Mouse (Mus musculus): ENCODE results near the gene Wdr90. TPM values are rescaled to one million over a fixed set of nuclear protein-coding genes. Genes with fewer than 3 reads are reported as not detected.

The Wdr90 gene
- total RNA-seq, 1 experiment from 2014 or later: 13.0 TPM

DNA sequence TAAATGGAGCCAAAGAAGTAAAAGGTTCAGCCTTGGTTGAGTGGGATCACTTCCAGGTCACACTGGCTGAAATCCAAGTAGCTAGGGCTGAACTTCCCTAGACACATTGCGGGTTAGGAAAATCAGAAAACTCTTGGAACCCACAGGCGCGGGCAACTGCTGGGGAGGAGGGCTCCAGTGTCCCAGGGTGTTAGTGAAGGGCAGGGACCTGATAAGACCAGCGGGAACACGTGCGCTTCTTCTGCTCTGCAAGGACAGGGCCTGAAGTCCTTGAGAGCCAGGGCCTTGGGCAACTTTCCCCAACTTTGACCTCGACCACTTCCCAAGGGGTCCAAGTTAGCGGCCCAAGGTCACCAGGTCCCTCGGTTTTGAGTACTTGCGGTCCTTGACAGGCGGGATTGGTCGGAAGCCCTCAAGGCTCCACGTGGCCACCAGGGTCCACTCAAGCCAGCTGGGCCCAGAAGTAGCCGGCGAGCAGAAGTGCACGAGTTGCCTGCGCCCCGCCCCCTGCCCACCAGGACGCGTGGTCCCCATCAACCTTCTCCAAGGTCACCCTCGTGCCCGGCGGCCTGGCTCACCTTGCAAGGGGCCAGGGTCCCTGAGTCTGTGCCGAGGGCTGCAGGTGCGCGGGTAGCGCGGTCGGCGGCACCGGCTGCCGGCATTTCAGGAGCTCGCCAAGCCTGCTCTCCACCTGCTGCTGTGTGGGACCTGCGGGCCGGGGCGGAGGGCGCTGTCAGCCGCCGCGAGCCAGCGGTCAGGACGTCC is 6.7 kb upstream of the Wdr90 start:
- peak; percentile 17 to 29; a peak in 2 of 4 replicates for ATAC-seq (replicated peaks in 1 of 2; ENCODE audit: insufficient read depth in 1 of 2, low FRiP score in 2 of 2, low TSS enrichment in 1 of 2, low read depth in 1 of 2, poor library complexity in 2 of 2, severe bottlenecking in 2 of 2)

DNA sequence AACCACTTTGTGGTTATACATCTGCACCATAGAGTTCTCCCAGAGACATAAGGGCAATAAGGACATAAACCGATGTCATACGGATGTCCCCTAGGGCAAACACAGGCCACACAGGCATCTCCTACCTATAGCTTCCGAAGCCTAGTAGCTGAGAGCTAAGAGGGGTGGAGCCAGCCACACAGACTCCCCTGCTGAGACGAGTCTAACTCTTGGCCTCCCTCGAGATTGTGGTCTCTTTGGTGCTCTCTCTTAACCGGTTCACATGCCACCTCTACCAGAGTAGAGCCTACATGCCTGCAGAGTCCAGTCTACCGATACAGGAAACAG is 6.2 kb upstream of the Wdr90 start:
- ATAC-seq (replicated peaks in 1 of 2; ENCODE audit: insufficient read depth in 1 of 2, low FRiP score in 2 of 2, low TSS enrichment in 1 of 2, low read depth in 1 of 2, poor library complexity in 2 of 2, severe bottlenecking in 2 of 2): peak in 1 of 2 experiments; percentile 14; a peak in 1 of 4 replicates

DNA sequence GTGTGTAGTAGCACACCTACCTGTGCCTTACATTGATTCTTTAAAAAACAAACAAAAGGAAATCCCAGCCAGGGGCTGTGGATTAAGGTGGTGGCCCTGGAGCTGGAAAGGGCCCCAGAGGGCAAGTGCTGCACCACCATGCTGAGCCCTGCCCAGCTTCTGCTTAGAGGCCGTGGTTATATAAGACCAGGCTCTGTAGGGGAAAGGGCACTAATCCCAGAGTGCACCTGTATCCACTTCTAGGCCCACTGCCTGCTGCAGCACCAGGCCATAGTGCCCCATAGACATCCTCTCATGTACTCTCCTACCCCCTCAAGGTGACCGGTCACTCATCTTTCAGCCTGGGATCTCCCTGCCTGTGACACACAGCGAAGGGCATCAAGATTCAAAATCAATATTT is 4.9 kb upstream of the Wdr90 start:
- no peak for ATAC-seq (replicated peaks in 1 of 2; ENCODE audit: insufficient read depth in 1 of 2, low FRiP score in 2 of 2, low TSS enrichment in 1 of 2, low read depth in 1 of 2, poor library complexity in 2 of 2, severe bottlenecking in 2 of 2)

DNA sequence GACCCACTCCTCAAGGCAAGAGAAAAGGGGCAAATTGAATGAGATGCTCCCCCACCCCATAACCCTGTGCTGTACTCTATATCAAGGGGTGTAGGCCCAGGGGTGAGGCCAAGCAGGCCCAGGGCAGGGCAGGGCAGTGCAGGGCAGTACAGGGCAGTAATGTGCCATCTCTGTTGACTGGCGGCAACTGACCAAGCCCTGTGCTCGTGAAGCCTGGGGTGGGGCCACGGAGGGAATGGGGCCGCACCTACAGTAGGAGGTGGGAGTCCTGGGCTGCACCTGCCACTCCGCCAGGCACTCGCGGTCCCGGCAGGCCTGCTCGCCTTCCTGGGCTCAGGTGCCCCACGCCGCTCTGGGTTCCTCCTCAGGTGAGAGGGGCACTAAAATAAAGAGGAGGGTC is 4.0 kb upstream of the Wdr90 start:
- ATAC-seq (replicated peaks in 1 of 2; ENCODE audit: insufficient read depth in 1 of 2, low FRiP score in 2 of 2, low TSS enrichment in 1 of 2, low read depth in 1 of 2, poor library complexity in 2 of 2, severe bottlenecking in 2 of 2): no peak

DNA sequence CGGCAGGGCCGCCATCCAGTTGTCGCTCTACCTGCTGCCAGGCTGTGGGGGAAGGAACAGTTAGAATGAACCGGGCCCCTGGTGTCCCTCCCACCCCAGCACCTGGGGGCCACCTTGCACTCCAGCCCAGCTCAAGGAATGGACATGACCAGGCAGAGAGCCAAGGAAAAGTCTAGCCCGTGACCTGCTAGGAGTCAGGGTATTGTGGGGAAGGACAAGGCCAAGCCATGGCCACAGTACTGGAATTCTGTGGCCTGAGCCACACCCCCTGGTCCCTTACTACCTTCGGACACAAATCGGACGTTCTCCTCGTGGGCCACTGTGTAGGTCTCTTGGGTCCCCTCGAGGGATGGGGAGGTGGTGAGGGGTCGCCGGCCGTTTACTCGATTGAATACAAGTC is 3.0 kb upstream of the Wdr90 start:
- no peak for ATAC-seq (replicated peaks in 1 of 2; ENCODE audit: insufficient read depth in 1 of 2, low FRiP score in 2 of 2, low TSS enrichment in 1 of 2, low read depth in 1 of 2, poor library complexity in 2 of 2, severe bottlenecking in 2 of 2)

DNA sequence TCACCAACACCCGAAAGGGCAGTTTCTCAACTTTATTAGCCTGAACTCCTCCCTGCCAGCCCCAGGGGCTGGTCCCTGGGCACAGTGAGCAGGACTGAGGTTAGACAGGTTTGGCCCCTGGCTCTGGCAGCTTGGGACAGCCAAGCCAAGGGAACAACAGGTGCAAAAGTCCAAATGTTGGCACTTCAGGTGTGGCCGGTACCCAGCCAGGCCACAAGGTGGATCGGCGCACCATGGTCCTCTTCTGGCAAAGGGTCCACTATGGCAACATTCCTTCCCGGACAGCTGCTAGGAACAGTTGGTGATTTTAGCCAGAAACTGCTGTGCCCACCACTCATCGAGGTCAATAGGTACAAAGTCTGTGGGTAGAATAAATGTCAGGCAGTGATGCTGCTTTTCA is 2.4 kb upstream of the Wdr90 start:
- no peak for ATAC-seq (replicated peaks in 1 of 2; ENCODE audit: insufficient read depth in 1 of 2, low FRiP score in 2 of 2, low TSS enrichment in 1 of 2, low read depth in 1 of 2, poor library complexity in 2 of 2, severe bottlenecking in 2 of 2)

DNA sequence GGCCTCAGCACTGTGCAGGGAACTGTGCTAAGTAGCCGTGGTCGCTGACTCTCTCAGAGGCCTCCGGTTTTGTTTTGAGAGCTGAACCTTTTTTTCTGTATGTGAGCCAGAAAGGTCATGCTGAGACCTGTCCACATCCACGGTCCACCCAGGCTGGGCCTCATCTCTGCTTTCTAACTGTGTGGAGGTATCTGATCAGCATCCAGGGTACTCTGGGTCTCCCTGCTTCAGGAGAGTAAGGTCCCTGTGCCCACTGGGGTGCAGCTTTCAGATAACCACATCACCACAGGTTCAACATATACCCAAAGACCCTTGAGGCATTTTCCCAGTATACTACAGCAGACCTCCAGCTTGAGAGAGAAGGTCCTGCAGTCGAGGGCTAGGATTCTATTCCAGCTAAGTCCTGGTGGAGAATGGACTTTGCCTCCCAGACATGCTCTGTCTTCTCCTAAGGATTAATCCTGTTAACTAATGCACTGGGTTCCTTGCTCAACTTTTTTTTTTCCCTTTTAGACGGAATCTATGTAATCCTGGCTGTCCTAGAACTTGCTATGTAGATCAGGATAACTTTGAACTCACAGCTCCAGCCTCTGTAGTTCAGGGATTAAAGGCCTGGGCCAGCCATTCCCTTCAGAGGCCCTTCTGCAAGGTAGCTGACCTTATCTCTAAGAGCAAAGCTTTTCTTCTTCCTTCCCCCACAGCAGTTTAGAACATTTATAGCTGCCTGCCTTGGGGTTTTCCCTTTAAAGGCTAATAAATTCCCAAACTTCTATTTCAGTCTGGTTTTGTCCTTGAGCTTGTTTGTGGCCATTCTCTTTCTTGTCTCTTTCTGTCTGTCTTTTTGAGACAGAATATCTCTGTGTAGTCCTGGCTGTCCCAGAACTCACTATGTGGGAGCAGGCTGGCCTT is 657 bp upstream of the Wdr90 start:
- ATAC-seq (replicated peaks in 1 of 2; ENCODE audit: insufficient read depth in 1 of 2, low FRiP score in 2 of 2, low TSS enrichment in 1 of 2, low read depth in 1 of 2, poor library complexity in 2 of 2, severe bottlenecking in 2 of 2): no peak

DNA sequence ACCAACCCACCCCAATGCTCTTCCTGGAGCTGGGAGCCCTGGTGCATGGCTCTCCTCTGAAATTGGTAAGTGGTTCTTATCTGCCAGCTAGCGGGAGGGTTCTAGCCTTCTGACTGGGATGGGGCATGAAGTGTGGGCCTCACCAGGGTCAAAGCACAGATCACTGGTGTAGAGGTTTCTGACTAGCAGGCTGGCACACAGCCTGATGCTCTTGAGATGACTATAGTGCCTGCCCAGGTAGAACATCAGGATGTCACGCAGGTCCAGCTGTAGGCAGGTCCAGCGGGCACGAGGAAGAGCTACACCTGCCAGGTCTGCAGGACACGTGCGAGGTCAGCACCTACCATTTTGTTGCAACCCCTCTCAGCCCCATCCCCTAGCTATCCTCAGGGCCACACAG is 1.1 kb downstream of the Wdr90 start:
- no peak for ATAC-seq (replicated peaks in 1 of 2; ENCODE audit: insufficient read depth in 1 of 2, low FRiP score in 2 of 2, low TSS enrichment in 1 of 2, low read depth in 1 of 2, poor library complexity in 2 of 2, severe bottlenecking in 2 of 2)

DNA sequence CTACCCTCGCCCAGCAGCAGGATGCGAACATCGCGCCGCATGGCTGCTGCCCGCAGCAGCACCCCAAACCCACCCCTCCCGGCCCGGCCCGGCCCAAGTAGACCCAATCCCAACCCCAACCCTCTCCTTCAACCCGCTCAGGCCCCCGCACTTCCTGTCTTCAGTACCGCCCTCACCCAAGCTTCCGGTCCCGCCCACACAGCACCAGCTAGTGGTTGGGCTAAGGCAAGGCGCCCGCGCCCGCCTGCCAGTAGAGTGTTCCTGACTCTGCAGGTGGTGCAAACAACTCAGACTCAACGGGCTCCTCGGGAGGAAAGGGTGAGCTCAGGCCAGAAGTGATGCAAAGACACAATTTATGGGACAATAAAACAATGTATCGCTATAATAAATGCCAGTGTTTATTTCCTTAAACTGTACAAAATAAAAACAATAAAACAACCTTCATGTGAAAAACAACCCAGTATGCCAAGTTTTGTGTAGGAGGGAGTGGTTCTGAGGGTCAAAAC is 16.9 kb downstream of the Wdr90 start, which contains the start of gene Rhot2:
Rhot2 (minus strand) TSS at position 456 of the 506 bp plus-strand sequence.
- peak; percentile 90 to 93 for ATAC-seq (replicated peaks in 1 of 2; ENCODE audit: insufficient read depth in 1 of 2, low FRiP score in 2 of 2, low TSS enrichment in 1 of 2, low read depth in 1 of 2, poor library complexity in 2 of 2, severe bottlenecking in 2 of 2)

DNA sequence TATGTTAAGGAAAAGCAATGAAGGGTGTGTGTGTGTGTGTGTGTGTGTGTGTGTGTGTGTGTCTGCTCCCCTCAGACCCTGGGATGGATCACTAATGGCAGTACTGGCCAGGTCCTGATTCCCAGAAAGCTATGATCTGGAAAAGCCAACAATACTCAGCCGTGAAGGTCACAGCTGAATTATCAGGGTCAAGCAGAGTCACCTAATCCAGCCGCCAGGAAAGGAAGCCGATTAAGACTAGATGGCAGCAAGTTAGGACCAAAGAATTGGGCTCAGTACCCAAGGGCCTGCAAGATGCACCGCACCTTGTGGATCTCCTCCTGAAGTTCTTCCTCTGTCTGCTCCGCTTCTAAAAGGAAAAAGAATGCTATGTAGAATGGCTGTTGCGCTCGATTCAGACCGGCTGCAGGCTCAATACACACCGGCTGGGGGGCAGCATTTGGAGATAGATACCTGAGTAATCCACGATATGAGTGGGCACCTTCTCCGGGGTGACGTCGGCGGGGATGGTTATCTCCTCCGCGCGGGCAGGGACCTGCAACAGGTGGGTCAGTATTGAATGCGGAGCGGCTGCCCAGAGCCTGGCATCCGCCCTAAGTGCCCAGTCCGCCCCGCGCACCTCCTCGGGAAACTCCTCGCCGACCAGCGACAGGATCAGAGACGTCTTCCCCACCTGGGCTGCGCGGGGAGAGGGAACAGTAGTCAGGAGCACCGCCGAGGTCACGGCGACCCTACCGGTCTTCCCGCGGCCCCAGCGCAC is 17.5 kb downstream of the Wdr90 start:
- no peak for ATAC-seq (replicated peaks in 1 of 2; ENCODE audit: insufficient read depth in 1 of 2, low FRiP score in 2 of 2, low TSS enrichment in 1 of 2, low read depth in 1 of 2, poor library complexity in 2 of 2, severe bottlenecking in 2 of 2)

DNA sequence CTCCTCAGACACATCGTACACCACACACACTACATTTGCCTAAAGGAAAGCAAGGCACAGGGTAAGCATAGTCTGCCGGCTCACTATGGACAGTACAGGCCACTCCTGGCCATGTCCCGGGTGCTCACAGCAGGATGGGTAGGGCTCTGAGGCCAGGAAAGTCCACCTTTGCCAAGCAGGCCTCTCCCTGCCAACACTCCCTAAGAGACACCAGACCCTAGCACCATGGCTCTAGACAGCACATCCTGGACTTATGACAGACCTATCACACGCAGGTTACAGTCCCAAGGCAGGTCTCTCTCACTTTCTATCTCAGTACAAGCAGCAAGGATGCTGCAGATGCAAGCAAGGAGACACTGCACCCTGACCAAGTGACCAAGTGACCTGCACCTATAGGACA is 18.2 kb downstream of the Wdr90 start:
- no peak for ATAC-seq (replicated peaks in 1 of 2; ENCODE audit: insufficient read depth in 1 of 2, low FRiP score in 2 of 2, low TSS enrichment in 1 of 2, low read depth in 1 of 2, poor library complexity in 2 of 2, severe bottlenecking in 2 of 2)

DNA sequence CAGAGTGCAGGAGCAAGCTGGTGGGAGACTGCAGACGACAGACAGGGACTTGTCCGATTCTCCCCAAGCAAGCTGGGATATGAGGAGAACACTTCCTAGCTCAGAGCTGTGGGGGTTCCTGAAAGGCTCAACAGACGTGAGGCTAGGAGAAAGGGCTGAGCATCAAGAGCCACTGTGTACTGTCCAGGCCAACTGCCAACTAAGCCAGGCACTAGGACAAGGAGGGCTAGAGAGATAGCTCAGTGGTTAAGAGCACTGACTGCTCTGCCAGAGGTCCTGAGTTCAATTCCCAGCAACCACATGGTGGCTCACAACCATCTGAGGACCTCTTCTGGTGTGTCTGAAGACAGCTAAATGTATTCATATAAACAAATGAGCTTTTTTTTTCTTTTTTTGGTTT is 18.8 kb downstream of the Wdr90 start:
- no peak for ATAC-seq (replicated peaks in 1 of 2; ENCODE audit: insufficient read depth in 1 of 2, low FRiP score in 2 of 2, low TSS enrichment in 1 of 2, low read depth in 1 of 2, poor library complexity in 2 of 2, severe bottlenecking in 2 of 2)

DNA sequence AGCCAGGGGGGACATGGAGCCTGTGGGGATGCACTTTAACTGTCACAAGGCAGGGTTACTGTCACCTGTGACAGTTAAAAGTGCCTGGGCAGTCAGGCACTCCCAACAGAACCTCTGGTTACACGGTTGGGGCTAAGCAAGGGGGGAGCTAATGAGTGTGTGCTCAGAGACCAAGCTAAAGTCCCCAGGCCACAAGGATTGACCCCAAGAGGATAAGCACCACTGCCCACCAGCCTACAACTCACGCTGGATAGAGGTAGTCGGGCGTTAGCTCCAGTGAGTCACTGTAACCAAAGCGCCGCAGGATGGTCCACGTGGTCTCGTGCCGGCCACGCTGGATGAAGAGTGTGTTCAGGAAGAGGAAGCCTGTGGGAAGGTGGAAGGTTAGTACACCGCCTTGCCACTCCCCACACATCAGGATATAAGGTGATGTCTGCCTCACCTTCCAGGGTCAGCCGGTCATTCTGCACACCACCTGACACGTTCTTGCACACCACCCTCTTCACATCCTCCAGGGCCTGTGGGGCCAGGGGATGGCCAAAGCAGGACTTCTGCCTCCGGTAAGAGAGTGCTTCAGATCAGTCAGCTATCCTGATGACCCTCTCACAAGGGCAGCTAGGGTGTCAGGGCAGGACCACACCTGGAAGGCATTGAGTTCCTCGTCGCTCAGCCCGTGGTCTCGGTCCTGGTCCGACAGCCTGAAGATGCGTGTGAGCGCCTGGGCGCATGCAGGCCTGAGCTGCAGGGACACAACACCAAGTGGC is 20.0 kb downstream of the Wdr90 start, which contains the start of gene Gm20683:
Gm20683 (minus strand) TSS at position 647 of the 764 bp plus-strand sequence.
- ATAC-seq (replicated peaks in 1 of 2; ENCODE audit: insufficient read depth in 1 of 2, low FRiP score in 2 of 2, low TSS enrichment in 1 of 2, low read depth in 1 of 2, poor library complexity in 2 of 2, severe bottlenecking in 2 of 2): no peak

DNA sequence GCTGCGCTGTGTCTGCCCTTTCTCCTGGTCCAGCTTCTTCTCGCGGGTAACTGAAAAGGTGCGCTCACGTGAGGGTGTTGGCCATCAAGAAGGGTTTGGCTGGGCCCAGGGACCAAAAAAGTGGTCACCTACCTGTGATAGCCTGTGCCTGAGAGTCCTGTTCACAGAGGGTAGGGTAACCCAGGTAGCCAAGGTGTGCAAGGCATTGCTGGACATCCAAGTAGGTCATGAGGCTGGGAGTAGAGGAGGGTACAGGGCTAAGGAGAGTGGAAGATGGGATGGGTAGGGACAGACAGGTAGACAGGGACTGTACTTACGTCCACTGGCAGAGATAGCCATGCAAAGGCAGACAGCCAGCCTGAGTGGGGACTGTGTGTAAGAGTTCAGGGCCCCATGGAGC is 20.8 kb downstream of the Wdr90 start:
- no peak for ATAC-seq (replicated peaks in 1 of 2; ENCODE audit: insufficient read depth in 1 of 2, low FRiP score in 2 of 2, low TSS enrichment in 1 of 2, low read depth in 1 of 2, poor library complexity in 2 of 2, severe bottlenecking in 2 of 2)

DNA sequence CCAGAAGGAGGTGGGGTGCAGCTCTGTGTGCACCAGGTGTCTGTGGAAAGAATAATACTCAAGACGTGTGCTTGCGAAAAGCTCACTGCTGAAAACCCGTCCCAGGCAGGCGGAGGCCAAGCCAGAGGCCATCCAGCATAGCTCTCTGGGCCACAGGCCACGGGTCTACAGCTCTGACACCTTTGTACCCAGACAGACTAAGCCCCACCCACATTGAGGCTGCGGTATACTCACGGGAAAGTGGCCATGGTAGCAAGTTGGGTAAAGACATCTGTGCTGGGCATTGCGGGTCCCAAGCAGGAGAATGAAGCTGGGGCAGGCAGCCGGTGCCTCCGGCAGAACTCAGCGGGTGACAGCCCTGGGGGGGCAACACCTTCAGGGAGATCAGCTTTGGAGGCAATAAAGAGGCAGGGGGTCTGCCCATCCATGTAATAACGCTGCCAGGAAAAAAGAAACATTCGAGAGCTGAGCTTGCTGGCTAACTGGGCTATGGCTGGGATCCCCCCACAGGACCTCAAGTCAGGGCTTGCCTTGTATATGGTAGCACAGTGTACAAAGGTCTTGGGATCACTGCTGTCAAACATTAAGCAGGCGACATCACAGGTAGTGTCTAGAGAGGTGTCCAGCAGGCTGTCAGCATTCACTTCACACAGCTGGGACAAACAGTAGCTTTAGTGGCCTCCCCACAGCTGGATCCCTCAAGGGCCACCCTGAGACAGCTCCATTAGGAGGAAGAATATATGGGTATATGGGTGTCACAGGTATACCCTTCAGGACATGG is 21.7 kb downstream of the Wdr90 start:
- ATAC-seq (replicated peaks in 1 of 2; ENCODE audit: insufficient read depth in 1 of 2, low FRiP score in 2 of 2, low TSS enrichment in 1 of 2, low read depth in 1 of 2, poor library complexity in 2 of 2, severe bottlenecking in 2 of 2): no peak

DNA sequence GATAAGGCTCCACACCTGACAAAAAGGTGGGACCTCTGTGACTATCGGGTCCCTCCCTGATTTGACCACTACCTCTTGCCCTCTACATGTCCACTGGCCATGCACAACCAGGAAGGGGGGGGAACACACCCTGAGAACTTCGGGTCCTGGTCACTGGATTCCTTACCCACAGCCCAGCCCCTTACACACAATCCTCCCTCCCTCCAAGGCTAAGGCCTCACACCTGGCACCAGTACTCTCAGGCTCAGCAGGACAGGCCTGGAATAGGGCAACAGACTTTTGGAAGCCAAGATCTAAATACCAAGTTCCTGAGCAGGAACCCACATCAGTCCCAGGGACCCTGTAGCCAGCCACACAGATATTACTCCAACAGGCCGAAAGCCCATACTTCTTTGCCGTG is 22.4 kb downstream of the Wdr90 start:
- ATAC-seq (replicated peaks in 1 of 2; ENCODE audit: insufficient read depth in 1 of 2, low FRiP score in 2 of 2, low TSS enrichment in 1 of 2, low read depth in 1 of 2, poor library complexity in 2 of 2, severe bottlenecking in 2 of 2): no peak

All from hematopoietic stem cell, adult 5-6 weeks (primary cell).